Mouse (Mus musculus) embryonic fibroblast, embryonic 13.5 days (primary cell): ENCODE measurements around the gene Cpt2. TPM values are rescaled to one million over a fixed set of nuclear protein-coding genes. Genes with fewer than 3 reads are reported as not detected.

Source experiments
- H3K27ac ChIP-seq: 2 replicates; pipeline ENCODE4 v1.5.1; 2012; ENCODE audit warnings: low read length, control low read depth, inconsistent platforms; ENCODE audit not compliant: insufficient read depth
- H3K4me1 ChIP-seq: 2 replicates; pipeline ENCODE4 v1.6.1; 2011; ENCODE audit warnings: low read length; ENCODE audit not compliant: control insufficient read depth, insufficient read depth
- H3K4me3 ChIP-seq: 2 replicates; pipeline ENCODE4 v1.5.1; 2011; ENCODE audit warnings: mild to moderate bottlenecking, control low read depth, low read length; ENCODE audit not compliant: insufficient read depth
- CTCF ChIP-seq: IDR thresholded peaks from 2 replicates; pipeline ENCODE4 v1.5.1; 2011; ENCODE audit warnings: mild to moderate bottlenecking, control low read depth, low read length, moderate library complexity, borderline replicate concordance; ENCODE audit not compliant: insufficient read depth
- POLR2A ChIP-seq: IDR thresholded peaks from 2 replicates; pipeline ENCODE4 v1.6.1; 2011; ENCODE audit warnings: low read depth, mild to moderate bottlenecking, control low read depth, low read length, moderate library complexity
- polyA plus RNA-seq: library from polyadenylated mRNA; stranded (reverse); fragments of >200 nt; gene quantifications from 2 replicates; pipeline ENCODE4 v1.2.4, GENCODE M21; 2011; ENCODE audit warnings: low read depth; ENCODE audit not compliant: missing spikeins, insufficient read length

The Cpt2 gene
- polyA plus RNA-seq, 1 experiment, result 51.8 TPM

GRCm38 (mm10) chr4:107949918-107950317 is 26.5 kb upstream of the Cpt2 start:
- no peak overlapping the region for H3K27ac ChIP-seq
- no peak overlapping the region for H3K4me3 ChIP-seq
- no peak for TF ChIP-seq POLR2A
- TF ChIP-seq CTCF, result no peak
- H3K4me1 ChIP-seq, result no peaks in the 10 kb centered on the region

- Histone ChIP-seq H3K4me1 (no peaks in the 10 kb centered on the region), H3K4me3 (no peak overlapping the region), H3K27ac (no peak overlapping the region)
- TF ChIP-seq POLR2A, result no peak
- no peak for TF ChIP-seq CTCF
These were observed 20.7 kb upstream of the Cpt2 start for GRCm38 (mm10) chr4:107944141-107944540.

GRCm38 (mm10) chr4:107942741-107943140 is 19.3 kb upstream of the Cpt2 start:
- H3K4me3 ChIP-seq, result no peak overlapping the region
- TF ChIP-seq POLR2A (no peak), CTCF (no peak)
- H3K4me1 ChIP-seq, result no peaks in the 10 kb centered on the region
- no peak overlapping the region for H3K27ac ChIP-seq

GRCm38 (mm10) chr4:107938124-107938523 is 14.7 kb upstream of the Cpt2 start:
- Histone ChIP-seq H3K4me1 (no peaks in the 10 kb centered on the region), H3K27ac (no peak overlapping the region), H3K4me3 (no peak overlapping the region)
- TF ChIP-seq POLR2A (no peak), CTCF (no peak)

- H3K27ac ChIP-seq, result no peak overlapping the region
- TF ChIP-seq POLR2A (no peak), CTCF (peak; percentile 16; the same call in 1 of the 2 replicates)
- H3K4me1 ChIP-seq, result no peaks in the 10 kb centered on the region
These were observed 13.9 kb upstream of the Cpt2 start for GRCm38 (mm10) chr4:107937338-107937737.

GRCm38 (mm10) chr4:107935254-107935653 is 11.8 kb upstream of the Cpt2 start:
- TF ChIP-seq CTCF, result no peak
- TF ChIP-seq POLR2A, result no peak
- H3K4me1 ChIP-seq, result no peaks in the 10 kb centered on the region
- H3K4me3 ChIP-seq, result no peak overlapping the region
- H3K27ac ChIP-seq, result no peak overlapping the region

More at GRCm38 (mm10) chr4:107937338-107937737, 13.9 kb upstream of the Cpt2 start:
- no peak overlapping the region for H3K4me3 ChIP-seq

GRCm38 (mm10) chr4:107933239-107933638 is 9.8 kb upstream of the Cpt2 start:
- TF ChIP-seq CTCF (no peak), POLR2A (no peak)
- Histone ChIP-seq H3K4me3 (no peak overlapping the region), H3K27ac (no peak overlapping the region), H3K4me1 (no peaks in the 10 kb centered on the region)

- H3K4me1 ChIP-seq, result no peaks in the 10 kb centered on the region
These were observed 8.0 kb upstream of the Cpt2 start for GRCm38 (mm10) chr4:107931453-107931852.

GRCm38 (mm10) chr4:107928726-107929125 is 5.3 kb upstream of the Cpt2 start:
- Histone ChIP-seq H3K27ac (no peak overlapping the region), H3K4me3 (no peak overlapping the region), H3K4me1 (no peaks in the 10 kb centered on the region)
- no peak for TF ChIP-seq CTCF
- no peak for TF ChIP-seq POLR2A

More at GRCm38 (mm10) chr4:107931453-107931852, 8.0 kb upstream of the Cpt2 start:
- Histone ChIP-seq H3K4me3 (no peak overlapping the region), H3K27ac (no peak overlapping the region)
- TF ChIP-seq CTCF, result no peak
- TF ChIP-seq POLR2A, result no peak

GRCm38 (mm10) chr4:107928269-107928668 is 4.9 kb upstream of the Cpt2 start:
- H3K4me3 ChIP-seq, result no peak overlapping the region
- H3K4me1 ChIP-seq, result no peaks in the 10 kb centered on the region
- TF ChIP-seq CTCF (no peak), POLR2A (no peak)
- no peak overlapping the region for H3K27ac ChIP-seq

- Histone ChIP-seq H3K4me1 (no peaks in the 10 kb centered on the region), H3K27ac (no peak overlapping the region), H3K4me3 (no peak overlapping the region)
- no peak for TF ChIP-seq CTCF
- TF ChIP-seq POLR2A, result no peak
These were observed 389 bp upstream of the Cpt2 start for GRCm38 (mm10) chr4:107923803-107924194.

GRCm38 (mm10) chr4:107921952-107922351 is 1.5 kb downstream of the Cpt2 start:
- Histone ChIP-seq H3K4me1 (no peaks in the 10 kb centered on the region), H3K4me3 (no peak overlapping the region)
- TF ChIP-seq CTCF (no peak), POLR2A (no peak)

More at GRCm38 (mm10) chr4:107921952-107922351, 1.5 kb downstream of the Cpt2 start:
- no peak overlapping the region for H3K27ac ChIP-seq
